17 mouse cellular contexts compared by ENCODE assay signal in the genomic region with DNA sequence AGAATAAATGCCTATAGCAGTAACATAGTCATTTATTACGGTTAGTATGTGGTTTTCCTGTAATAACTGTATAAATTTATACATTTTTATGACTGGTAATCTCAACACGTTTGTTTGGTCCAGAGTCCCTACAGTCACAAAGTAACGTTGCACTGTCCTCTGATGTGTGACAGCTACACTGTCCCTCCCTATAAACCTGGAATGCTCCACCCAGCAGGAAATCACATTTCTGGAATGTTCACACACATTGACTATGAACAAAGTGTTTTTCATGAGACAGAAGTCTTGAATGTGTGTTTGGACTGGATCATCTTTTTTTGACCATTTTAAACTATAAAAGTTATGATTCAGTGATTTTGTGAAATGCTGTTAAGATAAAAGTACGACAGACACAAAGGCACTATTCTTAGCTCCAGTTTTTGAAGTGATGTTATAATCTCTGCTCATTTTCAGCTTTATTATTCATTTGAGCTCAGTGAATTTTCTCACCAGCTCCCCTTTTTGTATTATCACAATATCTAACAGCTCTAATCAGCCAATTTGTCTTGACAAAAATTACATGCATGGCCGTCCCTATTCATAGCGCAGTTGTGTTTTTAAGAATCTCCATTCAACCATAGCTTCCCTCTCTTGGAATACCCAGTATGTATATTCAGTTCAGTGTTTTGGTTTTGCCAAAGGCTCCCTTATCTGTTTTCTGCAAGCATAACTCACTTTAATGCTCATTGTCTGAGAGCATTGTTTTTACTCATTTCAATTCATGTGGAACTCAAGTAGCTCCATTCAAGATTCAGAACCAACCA.
DNase-seq lines count a peak whose midpoint lies in the region; ATAC-seq and TF ChIP-seq lines count a peak whose summit lies in the region.
"Had no signal": no experiment of that assay in that cellular context is flagged by ENCODE, and none has a peak within 500 bp of the region (broad histone marks: within the 10 kb centered on the region; RNA-seq: fewer than 3 reads in every experiment).

No protein-coding gene starts in this region.

- peak; percentile 23 for DNase-seq in embryo, embryonic 10.5 days (ENCODE audit: low spot score)
- DNase-seq in embryo, embryonic 10 days (ENCODE audit: low spot score): no peak
- no peak for DNase-seq in liver, embryonic 11.5 days (ENCODE audit: low spot score)
- peak; percentile 10 for DNase-seq in brain, adult 2 months (ENCODE audit: low read depth, low spot score)
- no peak for DNase-seq in liver, embryonic 14.5 days (ENCODE audit: low read depth in 3 of 3, low spot score in 3 of 3)
- DNase-seq in cerebellum, adult 9-11 months: no peak
- DNase-seq in layer of hippocampus, adult 9-10 months (ENCODE audit: low spot score): no peak
- DNase-seq: adrenal gland, postnatal 36 days; cerebellum, postnatal 25 days; gastrocnemius, adult 2 months; heart, adult 11 months; kidney, adult 8-10 months; lung, postnatal 36 days; thymus, postnatal 36 days had no signal

- WGBS in liver, embryonic 12.5 days (ENCODE audit: insufficient replicate concordance): 59% methylated on average over 6 of the region's 6 CpGs
- WGBS in liver, embryonic 11.5 days: 75% methylated on average over 6 of the region's 6 CpGs
- WGBS in liver, embryonic 14.5 days (ENCODE audit: insufficient replicate concordance): 53% methylated on average over 6 of the region's 6 CpGs

- TF ChIP-seq CTCF in liver, embryonic 14.5 days (IDR thresholded peaks at IDR 0.05; ENCODE audit: low read depth): no peak

- no peak for TF ChIP-seq EP300 in liver, embryonic 14.5 days (IDR thresholded peaks at IDR 0.05; ENCODE audit: low read depth)

- no peak overlapping the region for H3K9ac ChIP-seq in liver, embryonic 12.5 days
- H3K9ac ChIP-seq in liver, embryonic 11.5 days (ENCODE audit: low read depth, low read length): no peak overlapping the region
- no peak overlapping the region for H3K9ac ChIP-seq in liver, embryonic 14.5 days (replicated peaks)
- H3K9ac ChIP-seq: embryonic facial prominence, embryonic 12.5 days had no signal

- H3K27me3 ChIP-seq in liver, embryonic 12.5 days (replicated peaks): no peaks in the 10 kb centered on the region
- no peaks in the 10 kb centered on the region for H3K27me3 ChIP-seq in liver, embryonic 11.5 days (replicated peaks; ENCODE audit: control insufficient read depth, insufficient read depth, low read length)
- H3K27me3 ChIP-seq in liver, embryonic 14.5 days (ENCODE audit: control insufficient read depth, insufficient read depth, low read length): no peaks in the 10 kb centered on the region
- H3K27me3 ChIP-seq: embryonic facial prominence, embryonic 12.5 days had no signal

- ATAC-seq in liver, embryonic 12.5 days: peak; percentile 38; the same call in 1 of the 2 replicates
- ATAC-seq in liver, embryonic 11.5 days (replicated peaks; ENCODE audit: low FRiP score): no peak
- ATAC-seq in liver, embryonic 14.5 days (ENCODE audit: insufficient read depth): peak; percentile 49; the same call in 1 of the 2 replicates

- peaks cover 61% of the 10 kb centered on the region for H3K4me1 ChIP-seq in liver, embryonic 12.5 days
- 0 out of 2 replicates have a peak, but pooled peaks cover 4% of the 10 kb centered on the region for H3K4me1 ChIP-seq in liver, embryonic 11.5 days (replicated peaks; ENCODE audit: control insufficient read depth, insufficient read depth, low read length)
- peaks cover 35 to 43% of the 10 kb centered on the region in 2 experiments for H3K4me1 ChIP-seq in liver, embryonic 14.5 days (replicated peaks; ENCODE audit: control insufficient read depth in 2 of 2, insufficient read depth in 2 of 2, low read length in 1 of 2)
- H3K4me1 ChIP-seq: embryonic facial prominence, embryonic 12.5 days had no signal

- no peaks in the 10 kb centered on the region for H3K36me3 ChIP-seq in liver, embryonic 12.5 days
- no peaks in the 10 kb centered on the region for H3K36me3 ChIP-seq in liver, embryonic 11.5 days (ENCODE audit: control insufficient read depth, insufficient read depth, low read length)
- no peaks in the 10 kb centered on the region for H3K36me3 ChIP-seq in liver, embryonic 14.5 days (replicated peaks; ENCODE audit: control insufficient read depth, insufficient read depth, low read depth)
- H3K36me3 ChIP-seq: embryonic facial prominence, embryonic 12.5 days had no signal

- no peak overlapping the region for H3K4me3 ChIP-seq in liver, embryonic 12.5 days
- H3K4me3 ChIP-seq in liver, embryonic 11.5 days (ENCODE audit: low read depth, low read length): no peak overlapping the region
- no peak overlapping the region for H3K4me3 ChIP-seq in liver, embryonic 14.5 days (ENCODE audit: insufficient read depth in 1 of 2, low read depth in 2 of 2, low read length in 2 of 2)
- H3K4me3 ChIP-seq: embryonic facial prominence, embryonic 12.5 days; gastrocnemius, adult 2 months; layer of hippocampus, adult 2 months had no signal

- H3K9me3 ChIP-seq in liver, embryonic 12.5 days (replicated peaks): no peaks in the 10 kb centered on the region
- H3K9me3 ChIP-seq in liver, embryonic 11.5 days (ENCODE audit: control insufficient read depth, low read length): no peaks in the 10 kb centered on the region
- H3K9me3 ChIP-seq in liver, embryonic 14.5 days (ENCODE audit: control insufficient read depth, low read length): no peaks in the 10 kb centered on the region
- H3K9me3 ChIP-seq: embryonic facial prominence, embryonic 12.5 days had no signal

- peak overlapping the region; percentile 18; the same call in 1 of the 2 replicates for H3K4me2 ChIP-seq in liver, embryonic 12.5 days
- no peak overlapping the region for H3K4me2 ChIP-seq in liver, embryonic 11.5 days
- H3K4me2 ChIP-seq in liver, embryonic 14.5 days (ENCODE audit: low read depth): peak overlapping the region; percentile 38; the same call in 1 of the 2 replicates
- H3K4me2 ChIP-seq: embryonic facial prominence, embryonic 12.5 days had no signal

- H3K27ac ChIP-seq in liver, embryonic 12.5 days: peak overlapping the region; percentile 74
- no peak overlapping the region for H3K27ac ChIP-seq in liver, embryonic 11.5 days (ENCODE audit: low read depth, low read length)
- H3K27ac ChIP-seq in liver, embryonic 14.5 days: peak overlapping the region; percentile 73
- H3K27ac ChIP-seq: embryonic facial prominence, embryonic 12.5 days; gastrocnemius, adult 2 months; layer of hippocampus, adult 2 months had no signal

Comparison
In these comparisons a context has a peak if more than half of its experiments do, and no peak if none do; other contexts are left out.
1. DNase-seq: peak in embryo, embryonic 10.5 days (single experiment) and brain, adult 2 months (single experiment); none in embryo, embryonic 10 days (single experiment), liver, embryonic 11.5 days (single experiment), liver, embryonic 14.5 days (0 of 3), cerebellum, adult 9-11 months (single experiment) and layer of hippocampus, adult 9-10 months (single experiment).